Mouse (Mus musculus) R1 (cell line): ENCODE data around the gene Samd7.

Experiments
- DNase-seq: peaks from one replicate; pipeline ENCODE4 v3.0.0-alpha.2; 2018; ENCODE audit warnings: low read depth, low spot score

Samd7 gene

DNA sequence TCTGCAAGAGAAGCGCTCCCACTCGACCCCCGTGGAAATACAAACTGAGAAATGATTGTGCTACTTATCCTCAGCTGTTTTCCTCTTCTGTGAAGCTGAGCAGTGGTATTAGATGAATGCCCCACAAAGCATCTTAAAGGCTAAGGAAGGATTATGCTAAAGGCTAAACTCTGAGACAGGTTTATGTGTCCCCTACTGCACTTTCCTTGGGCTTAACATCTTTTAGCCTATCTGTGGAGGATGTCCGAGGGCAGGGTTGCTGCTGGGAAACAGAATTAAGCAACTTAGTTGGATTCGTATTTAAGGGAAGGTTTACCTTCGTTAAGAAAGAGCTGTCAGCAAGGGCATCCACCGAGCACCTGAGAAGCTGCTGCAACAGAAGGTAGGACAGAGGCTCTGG is at the start of gene Samd7:
Samd7 (plus strand) TSS at position 288 of the 400 bp plus-strand sequence.
- DNase-seq = no peak

DNA sequence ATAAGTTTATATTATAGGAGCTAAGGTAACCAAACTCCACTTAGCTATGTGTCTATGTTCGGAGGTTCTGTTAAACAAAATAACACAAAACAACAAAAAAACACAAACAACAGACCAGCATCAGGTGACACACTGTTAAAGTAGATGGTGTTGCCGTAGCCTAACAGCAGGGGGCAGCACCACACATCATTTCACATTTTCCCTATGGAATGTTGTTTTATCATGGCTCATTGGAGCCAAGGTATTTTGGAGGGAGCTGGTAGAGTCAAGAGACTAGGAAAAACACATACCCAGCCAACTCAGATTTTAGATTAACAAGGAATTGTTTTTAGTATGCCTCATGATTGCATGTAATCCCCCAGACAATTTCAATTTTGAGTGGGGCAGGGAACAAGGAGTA is 49.7 kb upstream of the Samd7 start:
- peak; percentile 84 for DNase-seq

DNA sequence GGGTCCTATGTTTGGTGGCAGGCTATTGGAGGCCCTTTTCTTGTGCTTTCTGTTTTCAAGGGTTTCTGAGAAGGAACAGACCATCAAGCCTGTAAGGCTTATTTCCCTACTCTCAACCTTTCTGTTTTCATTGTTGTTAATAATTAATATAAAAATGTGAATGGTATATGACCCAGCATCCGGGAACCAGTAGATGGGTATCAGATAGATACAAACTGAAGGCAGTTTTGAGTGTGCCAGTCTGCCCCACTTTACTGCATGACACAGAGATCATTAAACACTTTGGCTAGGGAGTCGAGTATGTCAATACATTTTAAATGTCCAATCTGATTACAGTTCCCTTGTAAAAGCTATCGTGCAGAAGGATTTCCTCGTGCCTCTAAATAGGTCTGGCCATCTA is 48.2 kb upstream of the Samd7 start:
- DNase-seq = no peak

DNA sequence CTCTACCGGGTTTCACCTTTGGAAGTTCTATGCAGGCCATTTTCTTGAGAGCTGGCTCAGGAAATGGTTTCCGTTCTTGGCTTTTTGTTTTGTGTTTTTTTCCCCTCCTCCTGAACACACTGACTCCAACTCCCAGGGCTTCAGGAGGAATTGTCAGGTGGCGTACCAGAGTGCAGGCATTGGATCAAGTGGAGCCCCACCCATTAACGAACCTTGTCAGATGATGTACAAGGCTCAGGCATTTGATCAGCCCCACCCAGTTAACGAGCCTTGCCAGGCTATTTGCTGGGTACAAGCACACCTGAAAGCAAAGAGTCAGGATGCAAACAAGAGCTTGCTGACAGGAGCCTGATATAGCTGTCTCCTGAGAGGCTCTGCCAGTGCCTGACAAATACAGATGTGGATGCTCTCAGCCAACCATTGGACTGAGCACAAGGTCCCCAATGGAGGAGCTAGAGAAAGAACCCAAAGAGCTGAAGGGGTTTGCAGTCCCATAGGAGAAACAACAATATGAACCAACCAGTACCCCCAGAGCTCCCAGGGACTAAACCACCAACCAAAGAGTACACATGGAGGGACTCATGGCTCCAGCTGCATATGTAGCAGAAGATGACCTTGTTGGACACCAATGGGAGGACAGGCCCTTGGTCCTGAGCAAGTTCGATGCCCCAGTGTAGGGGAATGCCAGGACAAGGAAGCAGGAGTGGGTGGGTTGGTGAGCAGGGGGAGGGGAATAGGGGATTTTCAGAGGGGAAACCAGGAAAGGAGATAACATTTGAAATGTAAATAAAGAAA is 46.2 kb upstream of the Samd7 start, which contains the start of gene Lrrc31:
Lrrc31 (minus strand) TSS at position 133 of the 795 bp plus-strand sequence.
- DNase-seq = peak; percentile 76

DNA sequence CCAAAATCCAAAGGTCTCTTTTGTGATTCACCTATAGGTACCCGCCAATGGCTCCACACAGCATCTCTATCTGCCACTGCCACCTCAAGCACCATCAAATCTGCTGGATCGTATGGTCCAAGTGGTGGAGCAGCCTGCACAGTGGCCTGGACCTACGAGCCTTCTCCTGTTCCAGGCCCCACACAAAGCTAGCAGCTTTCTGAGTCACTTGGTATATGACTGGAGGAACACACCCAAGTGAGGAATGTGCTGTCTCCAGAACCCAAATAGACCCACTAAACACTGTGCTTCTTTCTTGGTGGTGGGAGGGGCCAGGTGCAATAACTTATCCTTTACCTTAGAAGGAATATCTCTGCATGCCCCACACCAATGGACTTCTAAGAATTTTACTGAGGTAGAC is 40.1 kb upstream of the Samd7 start:
- peak; percentile 31 for DNase-seq

DNA sequence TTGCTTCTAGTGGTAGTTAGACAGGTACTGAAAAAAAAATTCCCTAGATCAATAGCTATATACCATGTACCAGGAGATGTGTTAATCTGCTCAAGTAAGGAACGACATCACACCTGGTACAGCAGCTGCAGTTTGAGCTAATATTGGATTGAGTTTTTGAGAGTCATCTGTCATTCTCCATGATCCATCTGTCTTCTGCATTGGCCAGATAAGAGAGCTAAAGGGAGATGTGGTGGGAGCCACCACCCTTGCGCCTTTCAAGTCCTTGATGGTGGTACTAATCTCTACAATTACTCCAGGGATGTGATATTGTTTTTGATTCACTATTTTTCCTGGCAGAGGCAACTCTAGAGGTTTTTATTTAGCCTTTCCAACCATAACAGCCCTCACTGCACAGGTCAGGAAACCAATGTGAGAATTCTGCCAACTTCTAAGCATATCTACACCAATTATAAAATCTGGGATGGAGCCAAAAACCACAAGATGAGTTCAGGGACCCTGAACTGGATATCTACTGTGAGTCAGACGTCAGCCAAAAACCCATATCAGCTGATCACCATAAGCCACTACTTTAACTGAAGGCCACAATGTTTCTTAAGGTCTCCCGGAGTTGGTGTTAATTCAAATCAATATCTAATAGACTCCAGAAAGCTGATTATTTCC is 39.3 kb upstream of the Samd7 start:
- no peak for DNase-seq

DNA sequence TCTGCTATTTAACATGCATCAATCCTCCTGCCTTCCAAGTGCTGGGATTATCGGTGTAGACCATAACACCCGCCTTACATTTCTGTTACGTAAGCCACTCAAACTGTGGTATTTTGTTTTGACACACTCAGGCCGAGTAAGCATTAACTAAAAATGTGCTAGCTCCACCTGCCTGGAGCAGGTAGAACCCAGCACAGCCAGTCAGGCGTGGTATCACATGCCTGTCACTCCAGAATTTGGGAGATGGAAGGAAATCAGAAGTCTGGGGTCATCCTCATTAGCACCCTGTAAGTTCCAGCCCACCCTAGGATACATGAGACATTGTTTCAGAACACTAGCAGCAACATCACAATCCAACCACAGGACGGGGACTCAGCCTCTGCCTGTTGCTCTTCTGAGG is 35.9 kb upstream of the Samd7 start:
- DNase-seq = no peak

DNA sequence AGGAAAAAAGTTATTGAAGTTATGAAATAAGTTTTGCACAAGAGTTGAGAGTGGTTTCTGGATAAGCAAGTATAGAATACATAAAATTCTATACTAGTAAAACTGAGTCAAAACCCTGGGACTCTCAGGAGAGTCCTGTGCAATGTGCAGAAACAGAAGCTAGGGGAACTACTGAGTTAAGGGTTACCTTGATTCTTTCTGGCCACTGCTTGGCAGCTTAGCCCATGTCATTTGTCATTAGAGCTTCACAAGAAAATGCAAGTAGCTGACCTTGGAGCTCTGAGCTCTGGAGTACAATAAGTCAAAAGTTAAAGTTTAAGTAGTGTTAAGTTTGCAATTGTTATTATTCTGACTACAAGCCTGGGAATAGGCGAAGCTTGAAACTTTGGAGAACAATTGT is 32.8 kb upstream of the Samd7 start:
- no peak for DNase-seq

DNA sequence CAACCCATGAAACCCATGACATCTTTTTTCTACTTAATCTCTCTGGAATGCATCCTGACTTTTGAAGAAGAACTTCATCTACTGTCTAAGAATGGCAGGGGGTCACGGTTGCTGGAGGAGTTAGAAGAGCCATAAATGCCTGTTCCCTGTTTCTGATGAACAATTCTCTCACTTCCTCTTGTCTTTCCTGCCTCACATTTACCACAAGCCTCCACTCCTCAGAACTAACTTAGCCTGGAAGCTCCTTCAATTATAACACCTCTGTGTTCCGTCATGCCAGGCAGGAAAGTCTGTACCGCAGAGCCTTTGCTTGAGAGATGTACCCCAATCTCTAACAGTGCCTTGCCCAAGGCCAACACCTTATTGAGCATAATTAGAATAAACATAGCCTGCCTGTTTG is 27.4 kb upstream of the Samd7 start:
- DNase-seq = no peak

DNA sequence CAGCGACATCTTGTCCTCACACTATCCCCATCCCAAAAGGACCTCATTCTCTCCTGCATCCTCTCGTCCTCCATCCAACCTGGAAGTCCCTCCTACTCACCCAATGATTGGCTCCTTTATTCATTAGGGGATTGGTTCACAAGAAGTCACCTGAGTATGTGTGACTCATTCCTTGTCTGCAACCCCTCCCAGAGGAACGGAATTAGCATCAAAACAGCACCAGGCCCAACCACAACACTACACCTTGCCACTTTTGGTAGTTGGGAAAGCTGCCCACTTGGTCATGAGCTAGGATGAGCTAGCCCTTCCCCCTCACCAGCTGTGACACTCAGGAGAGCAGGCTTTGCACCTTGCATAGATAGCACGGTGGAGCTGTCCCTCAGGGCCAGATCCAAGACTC is 24.1 kb upstream of the Samd7 start:
- peak; percentile 74 for DNase-seq

DNA sequence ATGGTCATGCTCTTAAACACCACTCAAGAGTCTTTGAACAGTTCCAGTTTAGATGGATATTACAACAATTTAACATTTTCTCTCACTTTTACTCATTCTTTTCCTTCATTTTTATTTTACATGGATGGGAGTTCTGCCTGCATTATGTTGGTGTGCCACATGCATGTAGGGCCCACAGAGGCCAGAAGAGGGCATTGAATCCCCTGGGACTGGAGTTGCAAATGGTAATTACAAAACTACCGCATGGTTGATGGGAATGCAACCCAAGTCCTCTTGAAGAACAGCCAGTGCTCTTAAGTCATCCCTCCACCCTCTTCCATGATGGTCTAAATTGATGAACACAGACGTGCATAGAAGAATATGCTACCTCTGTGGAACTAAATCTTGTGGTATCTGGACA is 23.6 kb upstream of the Samd7 start:
- peak; percentile 55 for DNase-seq

DNA sequence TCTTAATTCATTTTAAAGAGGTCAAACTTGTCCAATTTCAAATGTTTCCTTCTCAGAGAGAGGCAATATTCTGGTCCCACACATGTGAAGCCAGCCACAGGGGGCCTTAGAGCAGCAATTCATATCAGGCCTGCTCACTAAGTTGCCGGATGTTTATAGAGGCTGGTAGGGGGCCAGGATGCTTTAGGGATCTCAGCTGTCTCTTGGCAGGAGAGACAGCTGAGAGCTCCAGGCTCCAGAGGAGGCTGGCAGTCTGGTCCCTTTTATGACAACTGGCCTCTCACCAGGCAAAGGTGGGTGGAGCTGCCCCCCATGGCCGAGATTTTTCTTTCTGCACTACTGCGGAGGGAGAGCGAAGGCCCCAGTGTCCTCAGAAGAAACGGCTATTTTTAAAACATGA is 22.9 kb upstream of the Samd7 start:
- no peak for DNase-seq

DNA sequence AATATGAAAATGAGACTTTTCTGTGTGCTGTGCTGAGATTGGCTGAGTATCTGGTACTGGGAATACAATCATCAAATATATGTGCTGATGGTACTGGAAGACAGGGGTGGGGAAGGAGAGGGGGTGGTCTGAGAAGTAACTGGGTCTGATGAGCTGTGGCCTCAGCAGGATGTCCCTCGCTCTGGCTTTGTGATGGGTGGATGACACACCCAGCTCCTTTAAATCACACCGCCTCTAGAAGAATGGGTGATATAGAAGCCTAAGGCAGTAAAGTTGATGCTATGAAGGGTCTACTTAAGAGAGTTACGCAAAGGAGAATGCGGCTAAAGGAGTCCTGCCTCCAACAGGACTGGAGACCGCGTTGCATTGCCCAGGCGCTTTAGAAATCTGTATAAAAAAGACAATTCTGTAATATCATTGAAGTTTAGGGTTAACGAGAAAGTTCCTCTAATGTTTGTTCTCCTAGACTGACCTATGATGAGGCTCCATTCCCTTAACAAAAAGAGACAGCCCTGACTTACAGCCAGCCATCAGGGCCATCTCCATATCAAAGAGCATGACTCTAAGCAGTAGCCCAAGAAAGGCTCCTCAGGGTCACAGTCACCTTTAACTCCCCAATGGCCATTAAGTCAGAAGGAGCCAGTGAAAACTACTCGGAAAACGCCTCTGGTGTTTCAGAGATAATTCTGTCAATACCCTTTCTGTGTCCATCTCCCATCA is 21.8 kb upstream of the Samd7 start:
- DNase-seq = peak; percentile 92

DNA sequence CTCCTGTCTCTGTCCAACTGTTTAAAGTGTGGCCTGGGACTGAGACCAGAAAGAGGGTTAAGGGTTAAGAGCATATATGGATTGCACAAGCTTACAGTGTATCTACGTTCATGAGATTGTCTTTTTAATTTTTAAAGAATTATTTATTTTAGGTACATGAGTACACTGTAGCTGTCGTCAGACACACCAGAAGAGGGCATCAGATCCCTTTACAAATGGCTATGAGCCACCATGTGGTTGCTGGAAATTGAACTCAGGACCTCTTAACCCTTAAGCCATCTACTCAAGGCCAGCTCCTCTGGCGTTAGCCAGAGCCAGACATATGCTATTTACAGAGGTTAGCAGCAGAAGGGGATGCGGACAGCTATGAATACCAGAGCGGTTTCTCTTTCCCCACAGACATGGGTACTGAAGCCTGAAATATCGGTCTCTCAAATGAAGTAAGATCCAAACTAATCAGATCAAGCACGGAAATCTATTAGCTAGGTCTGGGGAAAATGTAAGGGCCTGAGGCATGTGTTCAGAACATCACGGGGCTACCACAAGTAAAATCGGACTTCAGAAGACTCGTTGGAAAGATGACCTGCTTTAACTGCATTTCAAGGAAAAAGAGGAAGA is 21.1 kb upstream of the Samd7 start:
- DNase-seq = peak; percentile 44

DNA sequence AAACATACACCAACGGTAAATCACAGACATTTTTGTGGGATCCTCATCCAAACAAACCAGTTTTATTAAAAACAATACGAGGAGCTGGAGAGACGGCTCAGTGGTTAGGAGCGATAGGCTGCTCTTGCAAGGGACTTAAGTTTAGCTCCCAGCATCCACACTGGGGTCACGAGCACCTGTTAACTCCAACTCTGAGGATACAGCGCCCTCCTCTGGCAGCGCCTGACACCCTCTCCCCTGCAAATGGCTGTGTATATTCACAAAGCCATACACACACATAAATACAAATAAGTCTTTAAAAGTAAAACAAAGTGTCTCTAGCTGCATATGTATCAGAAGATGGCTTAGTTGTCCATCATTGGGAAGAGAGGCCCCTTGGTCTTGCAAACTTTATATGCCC is 20.6 kb upstream of the Samd7 start:
- DNase-seq = peak; percentile 88

DNA sequence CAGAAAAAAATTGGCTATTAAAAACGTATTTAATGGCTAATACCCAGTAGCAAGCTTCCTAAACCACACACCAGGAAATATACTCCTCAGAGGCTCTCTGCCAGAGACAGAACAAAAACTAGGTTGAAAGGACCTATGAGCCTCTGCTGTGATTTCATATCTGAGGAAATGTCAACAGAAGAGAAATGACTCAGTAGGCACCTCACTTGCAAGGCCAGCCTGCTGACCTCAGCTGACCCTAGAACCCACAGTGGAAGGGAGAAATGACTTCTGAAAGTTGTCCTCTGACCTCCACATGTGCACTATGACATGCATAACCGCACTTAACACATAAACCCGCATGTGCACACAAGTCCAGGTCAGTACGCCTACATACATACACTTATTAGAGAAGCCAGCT is 18.9 kb upstream of the Samd7 start:
- no peak for DNase-seq

DNA sequence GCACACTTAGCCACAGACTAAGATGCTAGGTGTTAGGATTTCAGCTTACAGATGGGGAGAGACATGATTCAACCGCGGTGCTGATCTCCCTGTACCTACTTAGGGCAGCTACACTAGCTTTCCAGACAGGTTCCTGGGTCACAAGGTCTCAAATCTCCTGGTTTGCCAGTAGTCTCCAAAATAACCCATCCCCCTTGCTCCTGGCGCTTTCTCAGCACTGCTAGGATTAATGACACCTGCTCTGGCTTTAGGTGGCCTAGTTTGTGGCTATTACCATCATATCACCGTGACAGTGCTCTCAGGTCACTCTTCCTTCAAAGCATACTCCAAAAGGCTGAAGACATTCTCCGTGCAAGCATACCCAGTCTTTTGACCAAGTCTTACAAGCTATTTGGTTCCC is 17.0 kb upstream of the Samd7 start:
- no peak for DNase-seq

DNA sequence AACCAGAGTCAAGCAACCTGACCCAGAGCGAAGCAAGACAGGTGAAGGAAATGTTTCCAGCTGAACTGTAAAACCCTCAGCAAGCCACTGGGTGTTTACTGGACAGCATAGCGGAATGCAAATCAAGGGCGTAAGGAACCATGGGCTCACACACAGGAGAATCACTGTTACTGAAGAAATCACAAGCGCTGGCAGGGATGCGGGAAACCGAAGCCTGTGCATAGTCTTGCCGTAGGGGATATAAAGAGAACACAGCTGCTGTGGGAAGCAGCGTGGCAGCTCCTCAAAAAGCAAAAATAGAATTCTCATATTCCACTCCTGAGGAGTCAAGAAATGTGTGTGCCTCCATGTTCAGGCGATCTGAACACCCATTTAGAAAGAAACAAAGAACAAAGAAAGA is 9.3 kb upstream of the Samd7 start:
- DNase-seq = peak; percentile 28

DNA sequence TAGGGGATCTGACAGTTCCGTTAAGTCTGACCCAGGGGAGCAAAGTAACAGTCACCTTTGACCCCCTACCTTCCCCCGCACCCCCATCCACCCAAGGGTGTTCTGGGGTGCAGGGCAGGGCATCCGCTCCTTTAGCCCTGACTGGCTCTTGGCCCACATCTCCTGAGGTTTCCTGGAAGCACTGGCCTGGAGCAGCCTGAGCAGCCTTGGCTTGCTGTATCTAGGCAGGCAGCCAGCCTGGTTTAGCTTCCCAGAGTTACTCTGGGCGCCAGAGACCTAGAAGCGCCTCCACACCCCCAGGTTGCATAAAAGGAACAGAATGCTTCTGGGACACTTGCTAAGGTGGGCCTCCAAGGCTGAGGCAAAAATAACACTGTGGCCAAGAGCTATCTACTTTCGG is 4.8 kb upstream of the Samd7 start:
- no peak for DNase-seq

DNA sequence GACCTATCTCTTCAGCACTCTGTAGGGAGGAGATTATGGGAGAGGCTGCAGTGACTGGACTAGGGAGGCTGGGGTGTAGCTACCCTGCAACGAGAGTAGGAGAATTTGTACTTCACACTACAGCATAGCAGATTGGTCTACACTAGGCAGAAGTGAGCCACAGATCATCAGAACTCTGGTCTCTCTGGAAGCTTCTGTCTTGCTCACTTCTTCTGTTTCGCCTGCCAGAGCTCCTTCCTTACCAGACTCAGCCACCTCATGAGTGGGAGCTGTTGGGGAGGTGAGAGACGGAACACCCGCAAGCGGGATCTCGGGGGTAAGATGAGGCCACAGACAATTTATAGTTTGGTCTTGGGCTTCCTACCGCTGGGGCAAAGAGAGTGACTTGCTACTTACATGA is 3.2 kb upstream of the Samd7 start:
- no peak for DNase-seq

DNA sequence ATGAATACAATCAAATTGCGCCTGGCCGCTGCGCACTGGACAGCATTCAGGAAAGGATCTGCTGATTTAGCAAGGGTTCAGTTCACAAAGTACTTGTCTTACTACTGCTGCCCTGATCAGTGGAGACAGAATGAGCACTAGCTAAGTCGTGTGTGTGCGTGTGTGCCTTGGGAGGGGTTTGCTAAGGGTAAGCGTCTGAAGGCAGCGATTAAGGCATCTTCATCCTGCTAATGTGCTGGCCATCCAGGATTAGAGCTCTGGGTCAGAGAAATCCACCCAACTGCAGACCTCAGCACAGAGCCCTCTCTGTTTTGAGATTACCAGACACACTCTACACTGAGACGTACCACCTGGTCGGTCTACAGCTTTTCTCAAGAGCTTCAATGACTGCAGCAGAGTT is 2.2 kb downstream of the Samd7 start:
- DNase-seq = no peak

DNA sequence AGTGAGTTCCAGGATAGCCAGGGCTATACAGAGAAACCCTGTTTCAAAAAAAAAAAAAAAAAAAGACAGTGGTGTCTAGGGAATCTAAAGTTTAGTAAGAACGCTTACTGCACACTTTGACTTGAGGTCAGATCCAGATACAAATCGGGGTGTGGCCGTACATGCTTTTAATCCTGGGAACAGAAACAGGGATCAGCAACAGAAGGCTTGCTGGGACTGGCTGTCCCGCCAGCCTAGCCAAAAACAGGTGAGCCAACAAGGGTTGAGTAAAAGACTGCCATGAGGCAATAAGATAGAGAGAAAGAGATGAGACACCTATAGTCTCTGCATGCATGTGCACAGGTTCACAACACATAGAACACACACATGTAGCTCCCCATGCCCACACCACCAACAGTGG is 8.6 kb downstream of the Samd7 start:
- DNase-seq = no peak
